In the genomic region with DNA sequence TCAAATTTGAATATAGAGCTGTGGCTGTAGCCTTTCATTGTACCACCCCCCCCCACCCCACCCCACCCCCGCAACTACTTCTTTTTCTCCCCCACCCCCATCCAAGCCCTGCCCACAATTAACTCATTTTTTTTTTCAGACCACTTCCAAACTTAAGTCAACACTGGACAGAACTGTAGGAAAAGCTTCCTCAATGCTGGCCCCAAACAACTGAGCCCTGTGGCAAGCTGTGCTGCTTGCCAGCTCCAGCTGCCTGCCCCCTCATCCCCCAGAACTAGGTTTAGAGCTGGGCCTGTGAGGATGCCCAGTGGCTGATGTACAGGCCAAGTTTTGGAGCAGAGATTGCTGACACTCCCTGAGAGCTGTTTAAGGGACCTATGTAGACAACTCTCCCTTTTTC, we compare ENCODE assay signal across 13 mouse cellular contexts. TPM values are rescaled to one million over a fixed set of nuclear protein-coding genes. Genes with fewer than 3 reads are reported as not detected.
A peak's percentile ranks its signal among the peaks of the same experiment; 100 is the strongest.
DNase-seq lines count a peak whose midpoint lies in the region; ATAC-seq and TF ChIP-seq lines count a peak whose summit lies in the region.
"Had no signal": no experiment of that assay in that cellular context is flagged by ENCODE, and none has a peak within 500 bp of the region (broad histone marks: within the 10 kb centered on the region; RNA-seq: fewer than 3 reads in every experiment).

No protein-coding gene starts in this region.

- WGBS in heart, embryonic 16.5 days, result 67% methylated on average over 1 of the region's 1 CpGs
- no CpG with 5 or more reads among the region's 1 CpGs for WGBS in heart, embryonic 10.5 days
- 17% methylated on average over 1 of the region's 1 CpGs for WGBS in lung, embryonic 14.5 days
- 50% methylated on average over 1 of the region's 1 CpGs for WGBS in embryonic facial prominence, embryonic 14.5 days
- 45% methylated on average over 1 of the region's 1 CpGs for WGBS in stomach, embryonic 14.5 days

- no peak overlapping the region for H3K4me3 ChIP-seq in heart, embryonic 16.5 days (ENCODE audit: low read length)
- no peak overlapping the region for H3K4me3 ChIP-seq in heart, embryonic 10.5 days
- no peak overlapping the region for H3K4me3 ChIP-seq in lung, embryonic 14.5 days (ENCODE audit: low read depth, low read length)
- H3K4me3 ChIP-seq in embryonic facial prominence, embryonic 14.5 days (ENCODE audit: low read depth, low read length), result no peak overlapping the region
- no peak overlapping the region for H3K4me3 ChIP-seq in stomach, embryonic 14.5 days (ENCODE audit: low read depth, low read length)
- H3K4me3 ChIP-seq: forebrain, embryonic 15.5 days had no signal

- H3K36me3 ChIP-seq in heart, embryonic 16.5 days (ENCODE audit: control insufficient read depth, insufficient read depth), result no peaks in the 10 kb centered on the region
- H3K36me3 ChIP-seq in heart, embryonic 10.5 days, result no peaks in the 10 kb centered on the region
- H3K36me3 ChIP-seq in lung, embryonic 14.5 days (ENCODE audit: insufficient read depth), result no peaks in the 10 kb centered on the region
- H3K36me3 ChIP-seq in embryonic facial prominence, embryonic 14.5 days (ENCODE audit: control insufficient read depth, insufficient read depth, low read length), result no peaks in the 10 kb centered on the region
- no peaks in the 10 kb centered on the region for H3K36me3 ChIP-seq in stomach, embryonic 14.5 days (ENCODE audit: control insufficient read depth, insufficient read depth, low read length)
- H3K36me3 ChIP-seq: forebrain, embryonic 15.5 days had no signal

- H3K4me1 ChIP-seq in heart, embryonic 16.5 days (ENCODE audit: control insufficient read depth, insufficient read depth, low read length), result no peaks in the 10 kb centered on the region
- H3K4me1 ChIP-seq in heart, embryonic 10.5 days, result no peaks in the 10 kb centered on the region
- H3K4me1 ChIP-seq in lung, embryonic 14.5 days (ENCODE audit: insufficient read depth), result peaks cover 2% of the 10 kb centered on the region; the same call in 1 of the 2 replicates
- H3K4me1 ChIP-seq in embryonic facial prominence, embryonic 14.5 days (ENCODE audit: control insufficient read depth, insufficient read depth, low read length), result peaks cover 30% of the 10 kb centered on the region
- no peaks in the 10 kb centered on the region for H3K4me1 ChIP-seq in stomach, embryonic 14.5 days (ENCODE audit: control insufficient read depth, insufficient read depth, low read length)
- H3K4me1 ChIP-seq: forebrain, embryonic 15.5 days had no signal

- DNase-seq in heart, embryonic 10.5 days (ENCODE audit: low spot score), result no peak
- no peak for DNase-seq in lung, embryonic 14.5 days
- DNase-seq in lung, adult 18-20 months, result no peak
- DNase-seq in embryonic facial prominence, embryonic 14.5 days (ENCODE audit: low spot score), result no peak
- no peak for DNase-seq in urinary bladder, adult 18-20 months (ENCODE audit: low spot score in 2 of 2)
- DNase-seq: cerebellum, adult 9-10 months; gastrocnemius, postnatal 14 days; liver; thymus, postnatal 25 days had no signal

- peak overlapping the region; percentile 40; the same call in 1 of the 2 replicates for H3K27ac ChIP-seq in heart, embryonic 16.5 days (ENCODE audit: low read length)
- H3K27ac ChIP-seq in heart, embryonic 10.5 days, result no peak overlapping the region
- peak overlapping the region; percentile 91 for H3K27ac ChIP-seq in lung, embryonic 14.5 days (ENCODE audit: low read depth)
- peak overlapping the region; percentile 93 for H3K27ac ChIP-seq in embryonic facial prominence, embryonic 14.5 days (replicated peaks; ENCODE audit: low read depth, low read length)
- H3K27ac ChIP-seq in stomach, embryonic 14.5 days (ENCODE audit: low read length), result peak overlapping the region; percentile 71; the same call in 1 of the 2 replicates
- H3K27ac ChIP-seq: forebrain, embryonic 15.5 days had no signal

- H3K9ac ChIP-seq in heart, embryonic 16.5 days (ENCODE audit: low read length), result no peak overlapping the region
- no peak overlapping the region for H3K9ac ChIP-seq in lung, embryonic 14.5 days
- no peak overlapping the region for H3K9ac ChIP-seq in embryonic facial prominence, embryonic 14.5 days (ENCODE audit: low read depth, low read length)
- no peak overlapping the region for H3K9ac ChIP-seq in stomach, embryonic 14.5 days (replicated peaks; ENCODE audit: low read depth, low read length)
- H3K9ac ChIP-seq: forebrain, embryonic 15.5 days had no signal

- H3K27me3 ChIP-seq in heart, embryonic 16.5 days (ENCODE audit: control insufficient read depth, insufficient read depth, low read length), result no peaks in the 10 kb centered on the region
- H3K27me3 ChIP-seq in heart, embryonic 10.5 days (ENCODE audit: insufficient read depth, poor library complexity, severe bottlenecking), result peaks cover 49% of the 10 kb centered on the region
- no peaks in the 10 kb centered on the region for H3K27me3 ChIP-seq in lung, embryonic 14.5 days (ENCODE audit: insufficient read depth, low read length)
- H3K27me3 ChIP-seq in embryonic facial prominence, embryonic 14.5 days (replicated peaks; ENCODE audit: control insufficient read depth, insufficient read depth, low read length), result no peaks in the 10 kb centered on the region
- no peaks in the 10 kb centered on the region for H3K27me3 ChIP-seq in stomach, embryonic 14.5 days (ENCODE audit: control insufficient read depth, insufficient read depth, low read length)
- H3K27me3 ChIP-seq: forebrain, embryonic 15.5 days had no signal

- no peaks in the 10 kb centered on the region for H3K9me3 ChIP-seq in heart, embryonic 16.5 days (replicated peaks; ENCODE audit: control insufficient read depth, low read length)
- H3K9me3 ChIP-seq in heart, embryonic 10.5 days, result no peaks in the 10 kb centered on the region
- H3K9me3 ChIP-seq in lung, embryonic 14.5 days (ENCODE audit: low read depth, low read length), result no peaks in the 10 kb centered on the region
- no peaks in the 10 kb centered on the region for H3K9me3 ChIP-seq in embryonic facial prominence, embryonic 14.5 days (ENCODE audit: control insufficient read depth, low read length)
- no peaks in the 10 kb centered on the region for H3K9me3 ChIP-seq in stomach, embryonic 14.5 days (ENCODE audit: control insufficient read depth, low read depth, low read length)
- H3K9me3 ChIP-seq: forebrain, embryonic 15.5 days had no signal

- no peak overlapping the region for H3K4me2 ChIP-seq in heart, embryonic 16.5 days (ENCODE audit: low read depth, low read length)
- H3K4me2 ChIP-seq in lung, embryonic 14.5 days, result no peak overlapping the region
- H3K4me2 ChIP-seq in embryonic facial prominence, embryonic 14.5 days (ENCODE audit: low read depth, low read length), result no peak overlapping the region
- no peak overlapping the region for H3K4me2 ChIP-seq in stomach, embryonic 14.5 days (replicated peaks; ENCODE audit: low read depth, low read length)
- H3K4me2 ChIP-seq: forebrain, embryonic 15.5 days had no signal

- ATAC-seq in heart, embryonic 16.5 days (replicated peaks; ENCODE audit: extremely low read depth, insufficient read depth, low FRiP score), result no peak
- ATAC-seq in lung, embryonic 14.5 days (ENCODE audit: insufficient read depth), result no peak
- ATAC-seq in embryonic facial prominence, embryonic 14.5 days (ENCODE audit: low read depth), result no peak
- no peak for ATAC-seq in stomach, embryonic 14.5 days (ENCODE audit: insufficient number of reproducible peaks, insufficient read depth, low FRiP score, low read depth)
- ATAC-seq: forebrain, embryonic 15.5 days had no signal

- no peak for TF ChIP-seq CTCF in lung, embryonic 14.5 days (IDR thresholded peaks at IDR 0.05; ENCODE audit: low read depth)

RNA-seq across cellular contexts. Expression of a gene that starts 9.9 kb away (rescaled TPM):
- 40.2 and 42.3 TPM in 2 replicates for polyA plus RNA-seq in heart, embryonic 16.5 days (2015; fragmentation: Nextera tagmentation; extraction: Ambion mirVana)
- polyA plus RNA-seq in heart, embryonic 10.5 days (2016; fragmentation: Nextera tagmentation; extraction: Ambion mirVana), result 83.7 and 90.0 TPM in 2 replicates
- polyA plus RNA-seq in lung, embryonic 14.5 days (2014; fragmentation: Nextera tagmentation; extraction: Ambion mirVana), result 68.8 and 76.3 TPM in 2 replicates
- polyA plus RNA-seq in embryonic facial prominence, embryonic 14.5 days (2014; fragmentation: Nextera tagmentation; extraction: Ambion mirVana), result 48.2 and 52.5 TPM in 2 replicates
- polyA plus RNA-seq in stomach, embryonic 14.5 days (2014; fragmentation: Nextera tagmentation; extraction: Ambion mirVana), result 50.1 and 57.5 TPM in 2 replicates

RNA-seq across cellular contexts. Expression of a gene that starts 14.7 kb away (rescaled TPM):
- polyA plus RNA-seq in heart, embryonic 16.5 days (2015; fragmentation: Nextera tagmentation; extraction: Ambion mirVana), result 98.9 and 99.9 TPM in 2 replicates
- 18.6 and 30.3 TPM in 2 replicates for polyA plus RNA-seq in heart, embryonic 10.5 days (2016; fragmentation: Nextera tagmentation; extraction: Ambion mirVana)
- 192 and 196 TPM in 2 replicates for polyA plus RNA-seq in lung, embryonic 14.5 days (2014; fragmentation: Nextera tagmentation; extraction: Ambion mirVana)
- polyA plus RNA-seq in embryonic facial prominence, embryonic 14.5 days (2014; fragmentation: Nextera tagmentation; extraction: Ambion mirVana), result 263 and 311 TPM in 2 replicates
- polyA plus RNA-seq in stomach, embryonic 14.5 days (2014; fragmentation: Nextera tagmentation; extraction: Ambion mirVana), result 95.7 and 104 TPM in 2 replicates

RNA-seq across cellular contexts. Expression of a gene that starts 33.6 kb away (rescaled TPM):
- polyA plus RNA-seq in heart, embryonic 16.5 days (2015; fragmentation: Nextera tagmentation; extraction: Ambion mirVana), result not detected in 2 replicates
- not detected in 2 replicates for polyA plus RNA-seq in heart, embryonic 10.5 days (2016; fragmentation: Nextera tagmentation; extraction: Ambion mirVana)
- 0.18 TPM in 1 of 2 replicates, not detected in the other for polyA plus RNA-seq in lung, embryonic 14.5 days (2014; fragmentation: Nextera tagmentation; extraction: Ambion mirVana)
- polyA plus RNA-seq in embryonic facial prominence, embryonic 14.5 days (2014; fragmentation: Nextera tagmentation; extraction: Ambion mirVana), result 1.3 and 2.9 TPM in 2 replicates
- polyA plus RNA-seq in stomach, embryonic 14.5 days (2014; fragmentation: Nextera tagmentation; extraction: Ambion mirVana), result 0.25 TPM in 1 of 2 replicates, not detected in the other
- polyA plus RNA-seq: forebrain, embryonic 15.5 days; hindbrain, embryonic 11.5 days had no signal

RNA-seq across cellular contexts. Expression of a gene that starts 34.1 kb away (rescaled TPM):
- polyA plus RNA-seq in heart, embryonic 16.5 days (2015; fragmentation: Nextera tagmentation; extraction: Ambion mirVana), result 0.14 and 0.22 TPM in 2 replicates
- 0.11 and 0.21 TPM in 2 replicates for polyA plus RNA-seq in heart, embryonic 10.5 days (2016; fragmentation: Nextera tagmentation; extraction: Ambion mirVana)
- 0.05 TPM in 1 of 2 replicates, not detected in the other for polyA plus RNA-seq in lung, embryonic 14.5 days (2014; fragmentation: Nextera tagmentation; extraction: Ambion mirVana)
- polyA plus RNA-seq in embryonic facial prominence, embryonic 14.5 days (2014; fragmentation: Nextera tagmentation; extraction: Ambion mirVana), result 0.80 and 1.3 TPM in 2 replicates
- polyA plus RNA-seq in stomach, embryonic 14.5 days (2014; fragmentation: Nextera tagmentation; extraction: Ambion mirVana), result 0.36 and 0.38 TPM in 2 replicates

RNA-seq across cellular contexts. Expression of a gene that starts 57.9 kb away (rescaled TPM):
- polyA plus RNA-seq in heart, embryonic 16.5 days (2015; fragmentation: Nextera tagmentation; extraction: Ambion mirVana), result not detected in 2 replicates
- 0.13 TPM in 1 of 2 replicates, not detected in the other for polyA plus RNA-seq in heart, embryonic 10.5 days (2016; fragmentation: Nextera tagmentation; extraction: Ambion mirVana)
- polyA plus RNA-seq in lung, embryonic 14.5 days (2014; fragmentation: Nextera tagmentation; extraction: Ambion mirVana), result 0.05 and 0.14 TPM in 2 replicates
- 0.11 and 0.21 TPM in 2 replicates for polyA plus RNA-seq in embryonic facial prominence, embryonic 14.5 days (2014; fragmentation: Nextera tagmentation; extraction: Ambion mirVana)
- polyA plus RNA-seq in stomach, embryonic 14.5 days (2014; fragmentation: Nextera tagmentation; extraction: Ambion mirVana), result 0.09 and 0.11 TPM in 2 replicates
